Mouse (Mus musculus): ENCODE results near the gene Adh7. TPM values are rescaled to one million over a fixed set of nuclear protein-coding genes. Genes with fewer than 3 reads are reported as not detected.
A peak's percentile ranks its signal among the peaks of the same experiment; 100 is the strongest.

The Adh7 gene
- total RNA-seq, 2 experiments from 2014 or later, result not detected

DNA sequence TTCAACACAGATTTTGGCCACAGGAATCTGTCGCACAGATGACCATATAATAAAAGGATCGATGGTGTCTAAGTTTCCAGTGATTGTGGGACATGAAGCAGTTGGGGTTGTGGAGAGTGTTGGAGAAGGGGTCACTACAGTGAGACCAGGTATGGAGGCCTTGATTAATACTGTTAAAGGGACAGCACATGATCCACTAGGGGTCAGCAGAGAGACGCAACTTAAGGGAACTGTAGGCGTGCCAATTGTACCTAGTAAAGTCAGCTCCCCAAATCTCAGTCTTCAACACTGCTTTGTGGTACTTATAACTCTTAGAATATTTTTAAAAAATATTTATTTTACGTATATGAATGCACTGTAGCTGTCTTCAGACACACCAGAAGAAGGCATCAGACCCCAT, 5.4 kb downstream of the Adh7 start:
- ATAC-seq (ENCODE audit: poor library complexity, severe bottlenecking), result peak; percentile 77

DNA sequence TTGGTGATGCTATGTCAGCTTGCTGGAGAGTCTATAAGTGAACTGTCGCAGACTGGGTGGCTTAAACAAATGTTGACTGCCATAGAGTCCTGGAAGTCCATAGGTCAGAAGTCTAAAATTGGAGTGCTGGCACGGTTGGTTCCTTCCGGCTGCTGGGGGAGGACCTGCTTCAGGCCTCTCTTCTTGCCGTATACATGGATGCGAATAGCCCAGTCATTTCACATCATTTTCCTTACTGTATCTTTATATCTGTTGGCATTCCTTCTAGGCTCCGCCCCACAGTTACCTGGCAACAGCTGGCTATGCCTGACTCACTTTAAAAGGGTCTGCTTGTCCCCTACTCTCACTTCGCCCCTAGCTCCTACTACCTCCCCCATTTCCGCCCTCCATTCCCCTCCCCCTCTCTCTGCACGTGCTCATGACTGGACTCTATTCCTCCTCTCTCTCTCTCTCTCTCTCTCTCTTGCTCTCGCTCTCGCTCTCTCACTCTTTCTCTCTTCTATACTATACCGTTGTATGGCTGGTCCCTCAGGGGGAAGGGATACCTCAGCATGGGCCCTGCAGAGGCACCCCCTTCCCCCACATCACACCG, 6.9 kb downstream of the Adh7 start:
- ATAC-seq (ENCODE audit: poor library complexity, severe bottlenecking), result no peak

DNA sequence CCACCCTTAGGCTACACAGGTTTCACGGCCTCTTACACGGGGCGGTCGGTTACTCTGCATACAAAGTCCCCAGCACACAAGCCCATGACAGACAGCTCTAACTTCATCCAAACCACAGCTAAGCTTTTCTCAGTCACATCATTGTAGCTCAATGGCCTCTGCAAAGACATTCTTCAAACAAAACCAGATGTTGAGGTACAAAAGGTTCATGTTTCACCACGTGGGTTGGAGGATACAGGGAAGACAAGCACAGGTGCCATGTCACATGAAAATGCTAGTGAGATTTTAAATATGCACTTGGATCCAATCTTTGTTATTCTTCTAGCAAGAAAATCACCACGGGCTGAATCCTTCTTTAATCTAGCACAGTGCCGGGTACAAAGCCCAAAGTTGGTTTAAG, 7.8 kb downstream of the Adh7 start:
- ATAC-seq (ENCODE audit: poor library complexity, severe bottlenecking), result no peak

DNA sequence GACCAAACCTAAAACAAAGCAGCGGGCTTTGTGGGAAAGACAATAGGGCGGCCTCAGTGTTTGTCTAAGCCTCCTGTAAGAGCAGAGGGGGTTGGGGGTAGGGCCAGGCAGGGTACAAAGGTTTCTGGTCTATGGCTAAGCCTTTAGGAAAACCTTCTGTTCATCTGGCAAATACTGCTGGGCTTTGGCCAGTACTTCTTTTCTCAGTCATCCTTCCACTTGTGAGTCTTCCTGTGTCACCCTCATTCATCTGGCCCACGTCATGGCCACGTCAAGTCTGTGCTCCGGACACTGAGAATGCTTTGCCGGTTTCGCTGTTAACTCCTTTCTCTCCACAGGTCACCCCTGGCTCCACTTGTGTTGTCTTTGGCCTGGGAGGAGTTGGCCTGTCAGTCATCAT, 8.3 kb downstream of the Adh7 start:
- ATAC-seq (ENCODE audit: poor library complexity, severe bottlenecking), result no peak

DNA sequence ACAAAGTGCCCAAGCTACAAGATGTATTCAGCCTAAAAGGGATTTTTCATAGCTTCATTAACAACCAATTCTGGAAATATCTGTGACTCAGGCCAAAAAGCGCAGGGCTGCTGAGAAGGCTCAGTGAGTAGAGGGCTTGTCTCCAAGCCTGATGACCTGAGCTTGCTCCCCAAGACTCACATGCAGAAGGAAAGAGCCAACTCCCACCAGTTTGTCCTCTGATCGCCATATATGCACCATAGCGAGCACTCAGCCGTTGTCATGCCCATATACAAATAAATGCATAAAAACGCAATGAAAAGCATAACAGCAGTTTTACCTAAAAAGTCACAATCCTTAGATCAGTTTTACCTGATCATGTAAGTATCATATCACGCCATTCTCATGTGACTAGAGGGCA, 8.9 kb downstream of the Adh7 start:
- ATAC-seq (ENCODE audit: poor library complexity, severe bottlenecking), result no peak

DNA sequence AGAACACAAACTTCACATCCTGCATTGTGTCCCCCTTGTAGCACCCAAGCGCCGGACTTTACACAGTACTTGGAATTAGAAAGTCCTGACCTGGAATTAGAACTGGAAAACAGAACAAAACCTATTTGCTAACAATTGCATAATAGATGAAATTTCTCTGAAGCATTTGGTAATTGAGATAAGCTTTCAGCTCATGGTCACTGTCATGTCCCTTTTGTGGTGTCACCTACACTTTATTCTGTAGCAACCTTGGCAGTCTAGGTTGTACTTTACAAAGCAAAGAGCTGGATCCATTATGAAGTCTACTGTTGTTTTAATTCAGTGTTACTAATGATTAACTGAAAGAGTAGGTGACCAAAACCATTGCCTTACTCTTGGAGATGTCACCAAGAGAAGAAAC, 9.5 kb downstream of the Adh7 start:
- no peak for ATAC-seq (ENCODE audit: poor library complexity, severe bottlenecking)

DNA sequence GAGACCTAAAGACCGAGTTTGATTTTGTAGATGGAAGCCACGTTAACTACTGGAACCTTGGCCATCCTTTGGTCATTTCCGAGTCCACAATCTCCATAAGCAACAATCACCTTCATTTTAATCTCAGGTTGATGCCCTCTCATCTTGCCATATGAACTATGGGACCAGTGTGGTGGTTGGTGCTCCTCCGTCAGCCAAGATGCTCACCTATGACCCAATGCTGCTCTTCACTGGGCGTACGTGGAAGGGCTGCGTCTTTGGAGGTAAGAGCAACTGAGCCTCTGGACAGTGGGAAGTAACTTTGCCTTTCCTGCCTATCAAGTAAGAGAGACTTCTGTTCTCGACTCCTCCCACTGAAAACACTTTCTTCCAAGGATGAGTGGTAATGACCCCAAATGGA, 10.2 kb downstream of the Adh7 start:
- ATAC-seq (ENCODE audit: poor library complexity, severe bottlenecking), result no peak

DNA sequence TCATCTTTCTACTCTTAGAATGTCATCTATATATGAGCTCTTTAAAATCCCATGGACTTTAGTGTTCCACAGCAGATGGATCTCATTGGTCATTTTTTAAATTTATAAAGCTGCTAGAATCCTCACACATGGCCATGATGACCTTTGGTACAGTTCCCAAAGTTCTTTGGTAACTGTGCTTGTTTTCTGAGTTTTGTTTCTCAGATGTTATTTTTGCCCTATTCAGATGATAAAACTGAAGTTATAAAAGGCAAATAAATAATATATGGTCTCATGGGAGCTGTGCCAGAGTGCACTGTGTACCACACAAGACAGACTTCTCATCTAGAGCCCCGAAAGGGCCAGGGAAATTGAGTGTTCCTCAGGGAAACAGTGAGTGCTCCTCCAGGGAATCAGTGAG, 11.9 kb downstream of the Adh7 start:
- no peak for ATAC-seq (ENCODE audit: poor library complexity, severe bottlenecking)

DNA sequence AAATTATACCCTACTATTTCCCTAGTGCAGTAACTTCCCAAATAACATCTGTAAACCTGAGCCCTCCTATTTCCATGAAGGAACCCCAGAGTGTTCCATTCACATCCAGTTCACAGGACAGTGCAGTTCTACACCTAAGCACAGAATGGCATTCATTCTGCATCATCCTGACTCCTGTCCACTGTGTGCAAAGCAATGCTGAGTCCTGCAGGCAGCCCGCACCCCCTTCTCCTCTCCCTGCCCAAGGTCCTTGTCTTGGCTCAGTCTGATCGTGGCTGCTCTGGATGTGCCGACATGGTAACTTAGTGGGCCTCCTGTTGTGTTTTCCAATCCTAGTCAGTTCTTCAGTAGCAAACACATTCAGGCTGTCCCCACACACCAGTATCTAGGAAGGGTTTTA, 12.7 kb downstream of the Adh7 start:
- ATAC-seq (ENCODE audit: poor library complexity, severe bottlenecking), result no peak

DNA sequence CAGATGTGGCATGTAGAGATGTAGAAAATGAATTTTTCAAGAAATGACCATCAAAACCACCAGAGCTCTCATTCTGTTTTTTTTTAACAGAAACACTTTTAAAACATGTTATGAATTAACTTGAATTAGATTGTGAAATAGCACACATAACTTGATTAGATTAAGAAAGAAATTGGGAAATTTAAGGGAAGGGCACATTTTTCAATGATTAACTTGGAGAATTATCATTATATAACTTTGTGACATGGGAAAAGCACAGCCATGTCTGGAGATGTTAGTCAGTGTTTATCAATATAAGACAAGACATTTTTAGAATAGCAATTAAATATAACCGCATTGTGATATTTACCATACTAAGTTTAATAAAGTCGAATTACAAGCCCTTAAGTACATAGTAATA, 14.0 kb downstream of the Adh7 start:
- ATAC-seq (ENCODE audit: poor library complexity, severe bottlenecking), result no peak

DNA sequence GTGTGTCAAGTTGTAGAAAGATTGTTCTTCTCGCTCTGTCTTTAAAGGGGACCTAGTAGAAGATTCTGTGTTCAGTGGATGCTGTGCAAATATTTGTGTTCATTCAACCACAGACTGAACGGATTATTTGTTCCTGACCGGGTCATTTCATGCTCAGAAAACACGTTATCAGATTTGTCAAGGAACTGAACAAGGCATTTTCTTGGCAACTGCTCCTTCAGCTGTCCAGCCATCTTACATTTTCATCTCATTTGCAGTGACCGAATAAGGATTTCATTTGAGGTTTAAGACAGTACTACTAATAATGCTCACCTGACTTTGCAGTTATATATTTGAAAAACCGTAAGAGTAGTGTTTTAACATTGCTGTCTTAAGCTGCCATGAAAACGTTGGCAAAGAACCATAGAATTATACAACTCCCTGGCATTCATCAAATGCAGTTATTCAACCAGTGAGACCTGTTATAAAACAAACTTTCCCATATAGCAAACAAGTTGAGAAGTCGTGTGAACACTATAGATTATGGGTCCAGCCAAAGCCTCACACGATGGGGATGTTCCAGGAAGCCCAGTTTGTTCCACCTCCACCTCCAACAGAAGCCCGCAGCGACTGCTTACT, 19.1 kb downstream of the Adh7 start:
- no peak for ATAC-seq (ENCODE audit: poor library complexity, severe bottlenecking)

DNA sequence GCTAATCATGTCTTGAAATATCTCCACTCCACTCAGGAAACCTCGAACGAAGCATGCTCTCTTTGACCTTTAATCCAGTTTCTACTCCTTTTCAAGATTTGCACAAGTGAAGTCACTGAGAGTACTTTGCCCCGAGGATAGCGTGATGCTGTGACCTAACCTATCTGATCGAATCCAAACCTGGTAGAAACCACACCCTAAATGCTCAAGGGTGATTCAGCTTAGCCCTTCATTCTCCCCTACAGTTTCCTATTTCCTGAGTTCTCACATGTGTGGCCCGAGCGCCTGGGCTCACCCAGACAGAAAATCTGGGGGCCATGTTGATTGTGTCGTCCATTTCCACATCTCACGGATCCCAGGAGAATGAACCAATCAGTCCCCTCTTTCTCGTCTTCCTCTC, 20.5 kb downstream of the Adh7 start:
- ATAC-seq (ENCODE audit: poor library complexity, severe bottlenecking), result no peak

DNA sequence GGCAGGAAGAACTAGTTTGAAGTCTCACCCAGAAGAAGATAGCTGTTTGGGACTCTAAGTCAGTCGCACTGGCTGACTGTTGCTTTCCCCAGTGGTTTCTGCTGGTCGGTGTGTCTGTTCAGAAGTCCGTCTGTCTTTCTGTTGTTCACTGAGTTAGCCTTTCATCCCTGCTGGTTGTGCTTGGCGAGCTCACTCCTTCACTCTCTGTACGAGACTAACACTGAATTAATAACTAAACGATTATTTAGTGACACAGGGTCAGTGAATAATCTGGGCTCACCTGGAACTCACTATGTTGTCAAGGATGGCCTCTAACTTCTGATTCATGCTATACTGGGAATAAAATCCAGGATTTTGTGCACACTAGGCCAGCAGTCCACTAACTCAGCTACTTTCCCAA, 21.9 kb downstream of the Adh7 start:
- no peak for ATAC-seq (ENCODE audit: poor library complexity, severe bottlenecking)

DNA sequence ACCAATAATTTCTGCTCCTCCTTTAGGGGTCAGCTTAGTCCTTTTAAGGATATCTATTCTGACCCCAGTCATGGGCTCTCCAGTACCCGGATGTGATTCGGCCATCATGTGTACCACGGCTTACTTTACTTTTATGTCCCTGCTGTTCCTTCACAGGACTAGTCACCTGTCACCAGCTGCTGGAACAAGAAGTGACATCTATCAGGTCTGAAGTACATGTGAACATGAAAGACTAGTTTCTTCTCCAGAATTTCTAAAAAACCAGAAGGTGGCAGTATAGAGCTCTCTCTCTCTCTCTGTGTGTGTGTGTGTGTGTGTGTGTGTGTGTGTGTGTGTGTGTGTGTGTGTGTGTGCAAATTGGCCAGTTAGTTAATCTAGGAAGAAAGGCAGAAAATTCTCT, 22.9 kb downstream of the Adh7 start:
- ATAC-seq (ENCODE audit: poor library complexity, severe bottlenecking), result no peak

DNA sequence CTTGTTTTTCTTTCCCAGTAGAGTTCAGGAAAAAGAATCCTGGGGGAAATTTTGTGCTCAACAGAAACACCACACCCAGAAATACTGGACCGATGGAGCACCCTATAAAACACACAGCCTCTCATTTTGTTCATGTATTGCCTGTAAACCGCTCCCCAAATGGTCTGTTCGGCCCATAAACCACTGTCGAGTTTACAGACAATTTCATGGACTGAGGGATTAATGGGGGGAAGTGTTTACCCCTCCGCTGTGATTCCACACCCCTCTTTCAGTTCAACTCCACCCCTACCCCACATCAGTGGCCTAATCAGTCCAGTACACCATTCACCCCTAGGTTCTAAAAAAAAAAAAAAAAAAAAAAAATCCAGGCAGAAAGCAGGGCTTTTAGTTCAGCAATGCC, 23.4 kb downstream of the Adh7 start:
- no peak for ATAC-seq (ENCODE audit: poor library complexity, severe bottlenecking)

DNA sequence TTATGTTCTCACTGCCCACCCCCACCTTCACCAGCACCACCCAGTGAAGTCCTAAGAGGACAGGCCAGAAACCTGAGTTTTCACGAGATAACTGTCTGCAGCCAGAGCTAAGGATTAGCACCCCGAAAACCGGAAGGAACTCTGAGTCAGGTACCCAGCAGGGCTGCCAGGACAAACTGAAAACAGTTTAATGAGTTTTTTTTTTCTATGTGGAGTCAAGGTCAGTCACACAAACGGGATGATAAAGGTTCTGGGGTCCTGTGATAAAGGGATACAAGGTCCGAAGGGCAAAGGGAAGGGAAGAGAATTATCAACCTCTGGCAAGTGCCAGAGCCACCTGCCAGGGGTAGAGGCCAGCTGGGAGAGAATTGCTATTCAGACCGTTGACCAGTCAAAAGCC, 23.8 kb downstream of the Adh7 start:
- no peak for ATAC-seq (ENCODE audit: poor library complexity, severe bottlenecking)

DNA sequence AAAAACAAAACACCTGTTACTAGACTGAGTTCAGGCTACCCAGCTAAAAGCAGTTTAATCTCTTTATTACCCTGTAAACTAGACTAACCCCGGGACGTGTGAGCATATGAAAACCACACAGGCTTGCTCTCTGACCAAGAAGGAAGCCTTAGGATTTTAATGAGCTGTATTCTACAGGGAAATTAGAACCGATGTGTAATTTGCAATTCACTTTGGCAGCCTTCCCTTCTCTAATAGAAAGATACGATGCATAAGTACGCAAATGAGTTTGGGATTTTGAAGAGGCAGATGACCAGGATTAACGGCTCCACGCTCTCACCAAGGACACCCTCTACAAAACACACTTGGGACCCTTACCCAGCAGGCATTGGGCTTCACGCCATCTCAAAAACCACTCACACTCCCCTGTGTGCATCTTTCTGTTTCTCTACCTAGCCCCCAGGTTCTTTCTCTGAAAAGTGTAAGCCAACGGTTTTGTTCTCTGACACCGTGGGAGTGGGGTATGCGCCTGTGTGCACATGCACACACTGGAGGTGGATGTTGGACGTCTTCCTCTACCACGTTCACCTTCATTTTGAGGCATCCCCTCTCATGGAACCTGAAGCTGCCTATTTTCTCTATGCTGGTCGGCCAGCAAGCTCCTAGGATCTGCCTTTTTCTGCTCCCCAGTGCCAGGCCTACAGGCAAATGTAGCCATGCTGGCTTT, 24.6 kb downstream of the Adh7 start:
- ATAC-seq (ENCODE audit: poor library complexity, severe bottlenecking), result no peak

DNA sequence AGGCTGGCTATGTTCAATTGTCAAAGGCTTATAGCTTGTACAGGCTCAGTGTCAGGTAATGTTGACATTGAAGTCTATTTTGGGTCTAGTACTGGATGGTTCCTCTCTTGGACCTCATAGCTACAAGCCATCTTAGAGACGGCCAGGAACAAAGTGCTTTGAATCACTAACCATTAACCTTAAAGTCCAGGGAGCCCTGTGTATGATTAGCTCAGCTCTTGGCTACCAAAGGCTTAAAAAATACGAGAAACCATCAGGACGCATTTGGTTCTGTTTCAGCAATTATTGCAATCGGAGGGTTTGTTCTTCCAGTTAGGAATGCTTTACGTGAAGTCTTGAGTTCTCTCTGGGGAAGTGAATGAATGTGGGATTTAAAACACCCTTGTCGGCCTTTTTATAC, 25.4 kb downstream of the Adh7 start:
- no peak for ATAC-seq (ENCODE audit: poor library complexity, severe bottlenecking)

DNA sequence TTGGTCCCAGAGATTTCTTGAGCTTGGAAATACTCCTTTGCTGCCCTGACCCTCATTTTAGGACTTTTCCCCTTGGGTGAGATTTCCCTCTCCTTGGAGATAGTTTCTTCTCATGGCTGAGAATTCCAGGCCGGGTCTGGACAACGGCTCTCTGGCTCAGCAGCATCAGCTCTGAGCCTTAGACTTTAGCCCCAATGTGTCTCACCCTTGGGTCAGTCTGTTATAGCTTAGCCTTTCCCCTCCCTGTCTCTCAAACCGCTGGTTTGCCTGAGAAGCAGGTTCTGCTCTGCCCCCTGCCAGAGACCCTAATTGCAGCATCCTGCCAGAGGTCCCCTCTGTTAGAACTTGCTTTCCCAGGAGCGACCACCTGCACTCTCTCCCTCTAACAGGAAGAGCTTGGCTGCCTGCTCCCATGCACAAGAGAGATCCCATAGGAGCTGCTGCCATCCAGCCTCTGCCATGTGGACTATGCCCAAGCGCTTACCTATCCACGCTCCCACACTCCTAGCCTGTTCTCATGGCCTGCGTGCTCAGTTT, 26.8 kb downstream of the Adh7 start:
- ATAC-seq (ENCODE audit: poor library complexity, severe bottlenecking), result no peak

DNA sequence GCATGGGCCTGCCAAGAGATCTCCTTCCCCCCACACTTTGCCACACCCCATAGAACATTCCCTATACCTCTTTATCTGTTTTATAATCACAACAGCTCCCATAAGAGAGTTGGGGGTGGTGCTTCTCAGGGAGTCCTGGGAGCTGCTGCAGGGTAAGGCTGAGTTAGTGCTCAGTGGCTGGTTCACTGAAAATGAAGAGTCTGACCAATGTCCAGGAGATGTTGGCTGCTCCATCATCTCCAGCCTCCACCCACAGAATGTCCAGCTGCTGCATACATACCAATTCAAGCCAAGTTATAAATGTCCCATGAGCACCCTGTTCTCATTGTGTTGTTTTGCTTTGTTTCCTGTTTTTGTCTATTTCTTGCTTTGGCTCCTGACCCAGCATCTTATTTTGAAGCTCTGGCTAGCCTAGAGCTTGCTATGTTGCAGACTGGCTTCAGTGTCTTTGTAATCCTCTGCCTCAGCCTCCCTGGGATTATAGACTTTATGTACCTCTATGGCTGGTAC, 29.0 kb downstream of the Adh7 start:
- no peak for ATAC-seq (ENCODE audit: poor library complexity, severe bottlenecking)

DNA sequence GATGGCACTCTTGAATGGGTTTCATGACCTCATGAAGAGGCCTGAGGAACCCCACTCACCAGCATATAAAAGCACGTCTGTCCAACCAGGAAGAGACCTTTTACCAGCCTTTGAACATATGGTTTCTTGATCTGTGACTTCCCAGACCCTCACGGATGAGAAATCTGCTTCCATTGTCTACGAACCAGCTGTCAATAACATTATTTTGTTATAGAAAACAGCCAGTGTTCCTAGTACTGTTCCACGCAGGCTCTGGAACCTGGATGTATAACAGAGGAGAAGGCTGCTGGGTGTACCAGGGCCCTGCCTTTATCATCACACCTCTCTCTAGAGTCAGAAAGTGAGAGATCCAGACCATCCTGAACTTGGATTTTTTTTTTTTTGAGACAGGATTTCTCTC, 29.7 kb downstream of the Adh7 start:
- ATAC-seq (ENCODE audit: poor library complexity, severe bottlenecking), result no peak

DNA sequence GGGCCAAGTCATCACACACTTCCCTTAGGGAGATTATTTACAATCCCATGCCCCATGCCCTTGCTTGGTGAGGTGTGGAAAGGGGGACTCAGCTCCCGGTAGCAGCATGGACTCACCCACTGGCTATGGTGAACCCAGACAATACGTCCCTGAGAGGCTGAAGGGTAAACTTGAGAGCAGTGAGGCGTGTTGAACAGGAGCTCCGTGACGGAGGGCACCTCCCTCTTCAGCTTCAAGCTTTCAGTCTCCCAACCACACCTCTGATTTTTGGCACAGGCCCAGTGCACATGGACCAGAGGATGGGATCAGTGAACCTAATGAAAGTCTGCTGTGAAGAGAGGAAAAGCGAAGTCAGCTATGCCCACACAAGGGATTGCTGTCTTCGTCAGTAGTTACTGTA, 30.5 kb downstream of the Adh7 start:
- ATAC-seq (ENCODE audit: poor library complexity, severe bottlenecking), result no peak

Measured in megakaryocyte, adult 5-6 weeks (primary cell).